Mouse (Mus musculus) testis, adult 2 months (tissue): ENCODE measurements at regions not wholly inside any gene's neighbourhood (a gene's known extent, or its start where the extent isn't known, plus 50 kb on each side); places are given as distances from the start of the nearest gene placed in this dataset.

Experiments used
- CTCF ChIP-seq: fragments of 200-500 bp; IDR thresholded peaks from 2 replicates; pipeline ENCODE4 v1.5.1; 2012; ENCODE audit warnings: low read depth, mild to moderate bottlenecking, inconsistent platforms, low read length, moderate library complexity; ENCODE audit not compliant: control insufficient read depth, insufficient read depth, insufficient replicate concordance
- POLR2A ChIP-seq: fragments of 200-500 bp; IDR thresholded peaks from 2 replicates; pipeline ENCODE4 v1.6.1; 2012; ENCODE audit warnings: low read depth, mild to moderate bottlenecking, inconsistent platforms, low read length, moderate library complexity; ENCODE audit not compliant: control insufficient read depth

DNA sequence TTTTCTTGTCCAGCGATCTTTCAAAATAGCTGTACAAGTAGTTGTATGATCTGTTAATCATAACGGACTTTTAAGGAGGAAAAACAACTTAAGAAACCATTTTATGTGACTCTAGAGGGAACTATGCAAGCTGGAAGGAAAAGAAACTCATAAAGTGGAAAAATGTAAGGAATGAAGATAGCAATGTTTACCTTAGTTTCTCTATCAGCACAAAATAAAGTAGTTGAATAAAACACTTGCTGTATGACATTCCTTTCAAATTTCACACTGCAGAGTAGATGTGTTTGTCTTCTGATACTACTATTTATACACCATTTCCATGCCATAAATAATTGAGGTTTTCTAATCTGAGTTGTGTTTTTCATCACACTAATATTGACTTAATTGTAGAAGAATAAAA, 1043.6 kb downstream of the Efna5 start:
- no peak for TF ChIP-seq POLR2A
- TF ChIP-seq CTCF = no peak
